Mouse (Mus musculus) myocyte (in vitro differentiated cells): ENCODE measurements around the gene 4930451I11Rik.

Experiments used
- E2F4 ChIP-seq: IDR thresholded peaks from one replicate; pipeline ENCODE4 v1.6.1; 2011; ENCODE audit warnings: mild to moderate bottlenecking, control low read depth, moderate library complexity; ENCODE audit not compliant: insufficient read depth
- MAX ChIP-seq: IDR thresholded peaks from one replicate; pipeline ENCODE4 v1.6.1; 2011; ENCODE audit warnings: low read depth, mild to moderate bottlenecking, control low read depth
- MYOG ChIP-seq, 3 experiments: IDR thresholded peaks; one replicate each; pipeline ENCODE4 v1.6.1; 2011; ENCODE audit warnings: control low read depth in 2 of 3, low read depth in 2 of 3, mild to moderate bottlenecking in 2 of 3; ENCODE audit not compliant: insufficient read length in 2 of 3, control insufficient read depth in 1 of 3, insufficient read depth in 1 of 3
- POLR2A ChIP-seq: IDR thresholded peaks from one replicate; pipeline ENCODE4 v1.6.1; 2011; ENCODE audit warnings: low read depth, mild to moderate bottlenecking, control low read depth, moderate library complexity; ENCODE audit not compliant: insufficient read length
- POLR2AphosphoS2 ChIP-seq: IDR thresholded peaks from one replicate; pipeline ENCODE4 v1.6.1; 2011; ENCODE audit warnings: low read depth, control low read depth; ENCODE audit not compliant: insufficient read length
- REST ChIP-seq: IDR thresholded peaks from one replicate; pipeline ENCODE4 v1.6.1; 2011; ENCODE audit warnings: mild to moderate bottlenecking, control low read depth, moderate library complexity; ENCODE audit not compliant: insufficient read depth, insufficient read length
- SRF ChIP-seq: IDR thresholded peaks from one replicate; pipeline ENCODE4 v1.6.1; 2011; ENCODE audit warnings: low read depth; ENCODE audit not compliant: control insufficient read depth, insufficient read length
- USF1 ChIP-seq: IDR thresholded peaks from one replicate; pipeline ENCODE4 v1.6.1; 2011; ENCODE audit warnings: low read depth, mild to moderate bottlenecking, control low read depth, moderate library complexity

DNA sequence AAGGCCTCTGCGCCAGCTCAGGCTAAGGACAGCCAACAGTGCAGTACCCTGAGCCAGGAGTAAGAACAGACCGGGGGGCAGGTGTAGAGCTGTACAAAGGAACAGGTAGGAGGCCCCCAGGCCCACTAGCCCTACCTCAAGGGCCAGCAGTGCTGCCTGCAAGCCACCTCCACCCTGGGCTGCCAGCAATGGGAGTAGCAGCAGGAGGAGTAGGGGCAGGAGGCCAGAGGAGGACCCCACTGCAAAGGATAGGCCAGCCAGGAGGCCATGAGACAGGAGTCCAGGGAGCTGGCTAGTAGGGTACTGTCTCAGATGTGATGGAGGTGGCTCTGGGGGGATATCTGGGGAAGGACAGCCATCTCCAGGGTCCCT lies 39.1 kb upstream of the 4930451I11Rik start:
- TF ChIP-seq POLR2A: no peak
- TF ChIP-seq MYOG (IDR thresholded peaks at IDR 0.05; ENCODE audit: control insufficient read depth in 1 of 3, insufficient read depth in 1 of 3, insufficient read length in 2 of 3, low read depth in 2 of 3): no peak
- TF ChIP-seq E2F4: no peak
- no peak for TF ChIP-seq MAX
- TF ChIP-seq REST: no peak
- no peak for TF ChIP-seq USF1
- TF ChIP-seq POLR2AphosphoS2: no peak
- TF ChIP-seq SRF: no peak
